ENCODE assay signal across 8 mouse cellular contexts in genomic region chr4:98508471-98509271, GRCm38 (mm10).
DNase-seq lines count a peak whose midpoint lies in the region; ATAC-seq and TF ChIP-seq lines count a peak whose summit lies in the region.
"Had no signal": no experiment of that assay in that cellular context is flagged by ENCODE, and none has a peak within 500 bp of the region (broad histone marks: within the 10 kb centered on the region; RNA-seq: fewer than 3 reads in every experiment).

No protein-coding gene starts in this region.

- no peak for TF ChIP-seq CTCF in kidney, adult 2 months (conservative IDR thresholded peaks at IDR 0.05; ENCODE audit: insufficient read depth, insufficient read length, low read depth, low read length)
- TF ChIP-seq CTCF in liver, postnatal 0 days (IDR thresholded peaks at IDR 0.05; ENCODE audit: low read depth), result no peak

- no peak overlapping the region for H3K9ac ChIP-seq in hindbrain, embryonic 16.5 days (ENCODE audit: low read depth, low read length)
- H3K9ac ChIP-seq in hindbrain, embryonic 12.5 days, result no peak overlapping the region
- H3K9ac ChIP-seq in liver, postnatal 0 days (replicated peaks), result no peak overlapping the region

- no peak overlapping the region for H3K4me3 ChIP-seq in hindbrain, embryonic 16.5 days (ENCODE audit: low read length)
- H3K4me3 ChIP-seq in hindbrain, embryonic 12.5 days, result no peak overlapping the region
- H3K4me3 ChIP-seq in kidney, adult 2 months (ENCODE audit: insufficient read depth, low read depth, low read length), result no peak overlapping the region
- no peak overlapping the region for H3K4me3 ChIP-seq in liver, postnatal 0 days (ENCODE audit: low read depth, low read length)
- H3K4me3 ChIP-seq: midbrain, embryonic 10.5 days had no signal

- WGBS in hindbrain, embryonic 16.5 days, result 68% methylated on average over 11 of the region's 11 CpGs
- 86% methylated on average over 11 of the region's 11 CpGs for WGBS in hindbrain, embryonic 12.5 days
- WGBS in kidney, adult 2 months, result 35% methylated on average over 11 of the region's 11 CpGs
- 68% methylated on average over 11 of the region's 11 CpGs for WGBS in liver, postnatal 0 days (ENCODE audit: insufficient replicate concordance)

- H3K9me3 ChIP-seq in hindbrain, embryonic 16.5 days (ENCODE audit: control insufficient read depth, low read length), result no peaks in the 10 kb centered on the region
- no peaks in the 10 kb centered on the region for H3K9me3 ChIP-seq in hindbrain, embryonic 12.5 days (replicated peaks)
- H3K9me3 ChIP-seq in liver, postnatal 0 days (ENCODE audit: low read length), result no peaks in the 10 kb centered on the region
- H3K9me3 ChIP-seq: midbrain, embryonic 10.5 days had no signal

- no peaks in the 10 kb centered on the region for H3K27me3 ChIP-seq in hindbrain, embryonic 16.5 days (replicated peaks; ENCODE audit: control insufficient read depth, insufficient read depth, low read length)
- no peaks in the 10 kb centered on the region for H3K27me3 ChIP-seq in hindbrain, embryonic 12.5 days
- H3K27me3 ChIP-seq in kidney, adult 2 months (replicated peaks; ENCODE audit: control insufficient read depth, insufficient read depth, low read length), result no peaks in the 10 kb centered on the region
- no peaks in the 10 kb centered on the region for H3K27me3 ChIP-seq in liver, postnatal 0 days (ENCODE audit: insufficient read depth, low read length)

- no peak overlapping the region for H3K4me2 ChIP-seq in hindbrain, embryonic 16.5 days (ENCODE audit: low read length)
- no peak overlapping the region for H3K4me2 ChIP-seq in hindbrain, embryonic 12.5 days (replicated peaks)
- no peak overlapping the region for H3K4me2 ChIP-seq in liver, postnatal 0 days (ENCODE audit: low read depth, low read length)

- H3K36me3 ChIP-seq in hindbrain, embryonic 16.5 days (ENCODE audit: control insufficient read depth, insufficient read depth, low read length), result no peaks in the 10 kb centered on the region
- no peaks in the 10 kb centered on the region for H3K36me3 ChIP-seq in hindbrain, embryonic 12.5 days
- H3K36me3 ChIP-seq in kidney, adult 2 months (ENCODE audit: control insufficient read depth, insufficient read depth, low read length), result no peaks in the 10 kb centered on the region
- no peaks in the 10 kb centered on the region for H3K36me3 ChIP-seq in liver, postnatal 0 days (replicated peaks; ENCODE audit: insufficient read depth, low read length)
- H3K36me3 ChIP-seq: midbrain, embryonic 10.5 days had no signal

- H3K27ac ChIP-seq in hindbrain, embryonic 16.5 days (ENCODE audit: low read depth, low read length), result peak overlapping the region; percentile 51; the same call in 1 of the 2 replicates
- no peak overlapping the region for H3K27ac ChIP-seq in hindbrain, embryonic 12.5 days
- H3K27ac ChIP-seq in kidney, adult 2 months (ENCODE audit: insufficient read depth, low read depth, low read length), result peak overlapping the region; percentile 69
- H3K27ac ChIP-seq in liver, postnatal 0 days (ENCODE audit: low read depth), result peak overlapping the region; percentile 92
- H3K27ac ChIP-seq: midbrain, embryonic 10.5 days had no signal

- no peaks in the 10 kb centered on the region; the same call in 1 of the 2 replicates for H3K4me1 ChIP-seq in hindbrain, embryonic 16.5 days (ENCODE audit: control insufficient read depth, insufficient read depth, low read depth, low read length)
- no peaks in the 10 kb centered on the region for H3K4me1 ChIP-seq in hindbrain, embryonic 12.5 days
- peaks cover 18% of the 10 kb centered on the region for H3K4me1 ChIP-seq in kidney, adult 2 months (ENCODE audit: control insufficient read depth, insufficient read depth, low read length)
- H3K4me1 ChIP-seq in liver, postnatal 0 days (ENCODE audit: insufficient read depth), result peaks cover 7% of the 10 kb centered on the region
- H3K4me1 ChIP-seq: midbrain, embryonic 10.5 days had no signal

- peak; percentile 26 for DNase-seq in adrenal gland, postnatal 25 days
- DNase-seq in kidney, adult 2 months, result peak; percentile 87
- peak; percentile 31 for DNase-seq in liver, postnatal 0 days
- no peak for DNase-seq in thymus, adult 18-20 months

- TF ChIP-seq EP300 in liver, postnatal 0 days (IDR thresholded peaks at IDR 0.05; ENCODE audit: low read depth), result no peak

- TF ChIP-seq POLR2A in kidney, adult 2 months (IDR thresholded peaks at IDR 0.05; ENCODE audit: low read depth, low read length), result no peak

- ATAC-seq in hindbrain, embryonic 16.5 days, result peak; percentile 28; the same call in 1 of the 2 replicates
- ATAC-seq in hindbrain, embryonic 12.5 days (ENCODE audit: low FRiP score), result no peak
- peak; percentile 90 for ATAC-seq in liver, postnatal 0 days
- no peak for ATAC-seq in erythroblast, adult 5-6 weeks (replicated peaks; ENCODE audit: low FRiP score, poor library complexity, severe bottlenecking)

Comparison
In these comparisons a context has a peak if more than half of its experiments do, and no peak if none do; other contexts are left out.
1. ATAC-seq: peak in hindbrain, embryonic 16.5 days (single experiment) and liver, postnatal 0 days (single experiment); none in hindbrain, embryonic 12.5 days (single experiment) and erythroblast, adult 5-6 weeks (single experiment).
2. DNase-seq: peak in adrenal gland, postnatal 25 days (single experiment), kidney, adult 2 months (single experiment) and liver, postnatal 0 days (single experiment); none in thymus, adult 18-20 months (0 of 2).